Mouse (Mus musculus) liver, embryonic 11.5 days (tissue): Measurements from ENCODE around the gene Iqgap2. TPM values are rescaled to one million over a fixed set of nuclear protein-coding genes. Genes with fewer than 3 reads are reported as not detected.

Experiments
- ATAC-seq: fragments of 200-750 bp; cut with Nextera tagmentation; replicated peaks from 2 replicates; pipeline ENCODE4 v1.8.0; 2017; ENCODE audit warnings: moderate number of reproducible peaks, mild to moderate bottlenecking, moderate TSS enrichment, moderate library complexity; ENCODE audit not compliant: low FRiP score
- DNase-seq: peaks from one replicate; pipeline ENCODE4 v3.0.0-alpha.2; 2017; ENCODE audit warnings: low spot score
- H3K27ac ChIP-seq: fragments of 300-500 bp; sonication (generic); 2 replicates; pipeline ENCODE4 v1.5.1; 2014; ENCODE audit warnings: mild to moderate bottlenecking, low read depth, low read length, control low read depth
- H3K27me3 ChIP-seq: fragments of 300-500 bp; sonication (generic); replicated peaks from 2 replicates; pipeline ENCODE4 v1.6.1; 2014; ENCODE audit warnings: low read length, mixed read lengths; ENCODE audit not compliant: control insufficient read depth, insufficient read depth
- H3K36me3 ChIP-seq: fragments of 300-500 bp; sonication (generic); 2 replicates; pipeline ENCODE4 v1.6.1; 2014; ENCODE audit warnings: mild to moderate bottlenecking, low read length, moderate library complexity, mixed read lengths; ENCODE audit not compliant: control insufficient read depth, insufficient read depth
- H3K4me1 ChIP-seq: fragments of 300-500 bp; sonication (generic); replicated peaks from 2 replicates; pipeline ENCODE4 v1.6.1; 2014; ENCODE audit warnings: low read length, mixed read lengths; ENCODE audit not compliant: control insufficient read depth, insufficient read depth
- H3K4me2 ChIP-seq: fragments of 300-500 bp; sonication (generic); 2 replicates; pipeline ENCODE4 v1.6.1; 2014; ENCODE audit warnings: mild to moderate bottlenecking, control low read depth, moderate library complexity
- H3K4me3 ChIP-seq: fragments of 300-500 bp; sonication (generic); 2 replicates; pipeline ENCODE4 v1.5.1; 2014; ENCODE audit warnings: low read depth, low read length, control low read depth
- H3K9ac ChIP-seq: fragments of 300-500 bp; sonication (generic); 2 replicates; pipeline ENCODE4 v1.6.1; 2014; ENCODE audit warnings: low read depth, low read length, control low read depth
- H3K9me3 ChIP-seq: fragments of 300-500 bp; sonication (generic); 2 replicates; pipeline ENCODE4 v1.6.1; 2016; ENCODE audit warnings: low read length, inconsistent platforms, mixed read lengths; ENCODE audit not compliant: control insufficient read depth
- WGBS: fragments of 180-500 bp; shearing (Covaris S2); extraction: QIAGEN DNeasy Blood & Tissue Kit; methylation state at CpG from one replicate; pipeline ENCODE4 v1.1.7; 2014; 5-methylcytosine and 5-hydroxymethylcytosine counted together
- polyA plus RNA-seq: library from polyadenylated mRNA; unstranded; fragments of >200 nt; fragmentation: Nextera tagmentation; extraction: Ambion mirVana; gene quantifications from 2 replicates; pipeline ENCODE4 v1.2.1, GENCODE M21; 2014

Iqgap2 gene
- polyA plus RNA-seq, 1 experiment from 2014 or later: 17.1 TPM

DNA sequence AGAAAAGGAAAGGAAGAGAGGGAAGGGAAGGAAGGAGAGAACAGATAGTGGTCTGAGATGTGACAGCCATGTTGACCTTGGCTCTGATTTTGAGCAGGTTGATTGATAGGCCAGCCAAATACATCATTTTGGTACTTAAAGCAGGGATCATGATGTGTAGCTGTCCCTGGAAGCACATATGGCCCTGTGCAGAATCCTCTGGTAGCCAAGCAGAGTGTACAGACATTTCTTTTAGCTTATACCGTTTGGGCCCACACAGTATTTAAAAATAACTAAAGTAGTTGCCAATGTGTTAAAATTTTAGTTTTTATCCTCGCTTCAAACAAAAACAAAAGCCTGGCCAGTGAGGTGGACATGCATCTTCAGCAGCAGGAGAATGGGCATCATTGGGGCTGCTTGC, 17.5 kb upstream of the Iqgap2 start:
- Histone ChIP-seq H3K4me1 (peaks cover 6% of the 10 kb centered on the region; the same call in 1 of the 2 replicates), H3K36me3 (no peaks in the 10 kb centered on the region), H3K27me3 (no peaks in the 10 kb centered on the region), H3K4me3 (no peak overlapping the region), H3K27ac (no peak overlapping the region), H3K9ac (no peak overlapping the region), H3K4me2 (no peak overlapping the region), H3K9me3 (no peaks in the 10 kb centered on the region)
- DNase-seq: no peak
- 76% methylated on average over 2 of the region's 2 CpGs for WGBS
- no peak for ATAC-seq

DNA sequence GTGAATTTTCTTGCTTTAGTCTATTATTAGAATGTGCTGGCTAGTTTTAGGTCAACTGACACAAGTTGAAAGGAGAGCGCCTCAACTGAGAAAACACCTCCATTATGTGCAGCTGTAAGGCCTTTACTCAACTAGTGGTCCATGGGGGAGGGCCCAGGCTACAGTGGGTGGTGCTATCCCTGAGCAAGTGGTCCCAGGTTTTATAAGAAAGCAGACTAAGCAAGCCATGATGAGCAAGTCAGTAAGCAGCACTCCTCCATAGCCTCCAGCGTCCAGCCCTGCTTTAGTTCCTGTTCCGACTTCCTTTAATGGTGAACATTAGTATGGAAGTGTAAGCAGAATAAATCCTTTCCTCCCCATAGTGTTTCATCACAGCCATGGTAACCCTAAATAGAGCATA, 11.0 kb upstream of the Iqgap2 start:
- no peaks in the 10 kb centered on the region for H3K9me3 ChIP-seq
- H3K4me2 ChIP-seq: no peak overlapping the region
- no peak overlapping the region for H3K27ac ChIP-seq
- H3K4me1 ChIP-seq: no peaks in the 10 kb centered on the region
- H3K4me3 ChIP-seq: no peak overlapping the region
- 85% methylated on average over 3 of the region's 3 CpGs for WGBS
- H3K9ac ChIP-seq: no peak overlapping the region
- no peak for ATAC-seq
- no peaks in the 10 kb centered on the region for H3K36me3 ChIP-seq
- H3K27me3 ChIP-seq: no peaks in the 10 kb centered on the region
- no peak for DNase-seq

GRCm38 (mm10) chr13:95899885-95900650, 8.3 kb upstream of the Iqgap2 start:
- Histone ChIP-seq H3K27ac (no peak overlapping the region), H3K36me3 (no peaks in the 10 kb centered on the region), H3K27me3 (no peaks in the 10 kb centered on the region), H3K4me2 (no peak overlapping the region), H3K4me1 (no peaks in the 10 kb centered on the region), H3K4me3 (no peak overlapping the region), H3K9ac (no peak overlapping the region), H3K9me3 (no peaks in the 10 kb centered on the region)
- 69% methylated on average over 1 of the region's 1 CpGs for WGBS
- ATAC-seq (no peak), DNase-seq (no peak)

DNA sequence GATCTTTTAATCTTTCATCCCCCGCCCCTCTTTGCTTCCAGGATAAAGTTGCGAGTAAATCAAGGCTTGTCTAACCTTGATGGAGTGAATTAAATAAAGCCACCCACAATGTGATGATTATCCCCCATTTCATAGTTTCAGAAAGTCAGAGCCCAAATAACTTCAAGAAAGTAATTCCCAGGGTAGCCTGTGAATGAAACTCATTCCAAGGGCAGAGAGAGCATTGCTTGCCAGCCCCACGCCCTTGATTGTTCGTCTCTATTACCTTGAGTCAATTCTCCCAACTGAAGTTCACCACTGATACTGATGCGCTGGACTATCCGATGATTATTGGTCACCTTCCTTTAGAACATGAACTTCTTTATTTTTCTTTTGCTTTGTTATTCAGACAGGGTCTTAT, 4.8 kb upstream of the Iqgap2 start:
- 90% methylated on average over 6 of the region's 6 CpGs for WGBS

GRCm38 (mm10) chr13:95893166-95893565, 1.4 kb upstream of the Iqgap2 start:
- WGBS: 88% methylated on average over 4 of the region's 4 CpGs
- no peaks in the 10 kb centered on the region for H3K27me3 ChIP-seq
- peaks cover 13% of the 10 kb centered on the region for H3K4me1 ChIP-seq
- H3K4me3 ChIP-seq: no peak overlapping the region
- peak overlapping the region; percentile 100 for H3K4me2 ChIP-seq
- no peaks in the 10 kb centered on the region for H3K36me3 ChIP-seq
- no peak for DNase-seq
- no peak overlapping the region for H3K9ac ChIP-seq
- no peak for ATAC-seq
- no peak overlapping the region for H3K27ac ChIP-seq
- no peaks in the 10 kb centered on the region for H3K9me3 ChIP-seq

More for the DNA sequence above, 4.8 kb upstream of the Iqgap2 start:
- Histone ChIP-seq H3K4me1 (peaks cover 3% of the 10 kb centered on the region; the same call in 1 of the 2 replicates), H3K27me3 (no peaks in the 10 kb centered on the region), H3K4me3 (no peak overlapping the region), H3K9ac (no peak overlapping the region), H3K9me3 (no peaks in the 10 kb centered on the region), H3K36me3 (no peaks in the 10 kb centered on the region), H3K27ac (no peak overlapping the region), H3K4me2 (no peak overlapping the region)
- DNase-seq (no peak), ATAC-seq (no peak)

GRCm38 (mm10) chr13:95892611-95893145, 956 bp upstream of the Iqgap2 start:
- H3K27ac ChIP-seq: peak overlapping the region; percentile 83

DNA sequence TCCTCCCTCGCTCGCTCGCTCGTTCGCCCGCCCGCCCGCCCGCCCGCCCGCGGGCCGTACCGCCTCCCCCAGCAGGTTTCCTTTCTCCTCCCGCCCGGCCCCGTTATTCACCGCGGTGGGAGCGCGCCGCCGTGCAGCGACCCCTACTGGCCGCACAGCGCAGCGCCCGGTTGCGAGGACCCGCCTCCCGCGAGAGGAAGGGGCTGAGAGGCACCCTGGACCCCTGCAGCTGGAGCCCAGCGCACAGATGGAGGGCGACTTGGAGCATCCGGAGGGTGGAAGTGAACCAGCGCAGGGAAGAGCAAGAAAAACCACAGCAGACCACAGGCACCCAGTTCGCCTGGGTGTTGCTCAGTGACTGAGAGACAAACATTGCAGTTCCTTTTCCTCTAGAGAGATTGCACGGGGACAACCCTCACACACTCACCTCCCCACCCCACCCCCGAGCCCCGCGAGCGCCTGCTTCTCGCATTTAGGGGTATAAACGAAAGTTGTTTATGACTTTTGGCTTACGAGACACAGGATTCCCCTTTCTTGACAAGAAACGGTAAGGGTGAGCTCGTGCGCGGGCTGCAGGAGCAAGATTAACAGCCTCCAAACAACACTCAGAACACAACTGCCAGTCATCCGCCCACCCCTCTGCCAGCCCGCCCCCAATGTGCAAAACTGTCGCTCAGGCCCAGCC, 346 bp upstream of the Iqgap2 start:
- Histone ChIP-seq H3K4me3 (peak overlapping the region; percentile 73), H3K27me3 (no peaks in the 10 kb centered on the region), H3K9me3 (no peaks in the 10 kb centered on the region), H3K9ac (peak overlapping the region; percentile 86), H3K27ac (peak overlapping the region; percentile 83), H3K4me2 (peak overlapping the region; percentile 100), H3K36me3 (no peaks in the 10 kb centered on the region), H3K4me1 (peaks cover 13% of the 10 kb centered on the region)
- DNase-seq (peak; percentile 93), ATAC-seq (peak; percentile 80)
- under 1% methylated on average over 49 of the region's 52 CpGs for WGBS

More at GRCm38 (mm10) chr13:95892611-95893145, 956 bp upstream of the Iqgap2 start:
- Histone ChIP-seq H3K4me1 (peaks cover 13% of the 10 kb centered on the region), H3K4me2 (peak overlapping the region; percentile 100), H3K9ac (peak overlapping the region; percentile 86), H3K36me3 (no peaks in the 10 kb centered on the region), H3K9me3 (no peaks in the 10 kb centered on the region), H3K27me3 (no peaks in the 10 kb centered on the region), H3K4me3 (peak overlapping the region; percentile 73)
- ATAC-seq (no peak), DNase-seq (no peak)
- WGBS: 15% methylated on average over 12 of the region's 12 CpGs

- no peaks in the 10 kb centered on the region for H3K9me3 ChIP-seq
- peak; percentile 75 for ATAC-seq
- peaks cover 13% of the 10 kb centered on the region for H3K4me1 ChIP-seq
- peak; percentile 79 for DNase-seq
- H3K4me3 ChIP-seq: peak overlapping the region; percentile 73
- under 1% methylated on average over 33 of the region's 33 CpGs for WGBS
- peak overlapping the region; percentile 83 for H3K27ac ChIP-seq
- H3K9ac ChIP-seq: peak overlapping the region; percentile 86
- H3K27me3 ChIP-seq: no peaks in the 10 kb centered on the region
- no peaks in the 10 kb centered on the region for H3K36me3 ChIP-seq
- peak overlapping the region; percentile 100 for H3K4me2 ChIP-seq
Observed at GRCm38 (mm10) chr13:95890851-95891471, 761 bp downstream of the Iqgap2 start.
